Mouse (Mus musculus) lung, adult 10 weeks (tissue): ENCODE results near the gene H2-M10.4. TPM values are rescaled to one million over a fixed set of nuclear protein-coding genes. Genes with fewer than 3 reads are reported as not detected.

ENCODE experiments used
- polyA plus RNA-seq: library from polyadenylated mRNA; stranded (reverse); fragments of 350-450 nt; fragmentation: Illumina TruSeq; extraction: RNeasy Lipid Tissue Mini Kit (QIAGEN cat#74804); gene quantifications from one replicate; pipeline ENCODE4 v1.2.3, GENCODE M21; 2014; ENCODE audit warnings: low read depth, low replicate concordance; ENCODE audit not compliant: insufficient read depth

The H2-M10.4 gene
- polyA plus RNA-seq, result not detected

DNA sequence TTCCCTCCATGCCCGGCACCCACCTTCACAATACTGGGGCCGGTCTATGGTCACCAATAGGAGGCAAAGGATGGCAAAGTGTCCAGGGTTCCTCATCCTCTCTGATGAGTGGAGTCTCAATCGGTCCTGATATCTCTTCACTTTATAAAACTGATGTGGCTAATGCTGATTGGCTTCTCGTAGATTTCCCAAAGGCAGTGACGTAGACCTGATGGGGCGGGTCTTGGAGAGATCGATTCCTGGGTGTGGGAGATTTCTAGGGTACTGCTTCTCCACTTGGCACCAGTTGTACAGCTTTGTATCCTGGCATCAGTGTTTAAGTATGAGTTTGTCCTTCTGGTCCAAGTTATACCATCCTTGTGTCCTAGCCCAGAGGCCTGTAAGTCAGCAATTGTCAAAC lies at the start of gene H2-M10.4:
H2-M10.4 (minus strand) TSS at position 101 of the 400 bp plus-strand sequence.

Other genes with a start within 250 kb of the H2-M10.4 start
- gene Rpp21, start 204.3 kb downstream of the H2-M10.4 start, polyA plus RNA-seq, result 52.5 TPM
- 9.4 TPM for gene Trim39, start 190.1 kb downstream of the H2-M10.4 start, polyA plus RNA-seq
- gene H2-M10.2, start 175.8 kb downstream of the H2-M10.4 start, polyA plus RNA-seq, result not detected
- not detected for gene H2-M10.1, start 136.2 kb downstream of the H2-M10.4 start, polyA plus RNA-seq
- gene H2-M10.3, start 93.9 kb downstream of the H2-M10.4 start, polyA plus RNA-seq, result not detected
- gene H2-M11, start 84.7 kb upstream of the H2-M10.4 start, polyA plus RNA-seq, result not detected
- gene H2-M9, start 180.3 kb upstream of the H2-M10.4 start, polyA plus RNA-seq, result 0.73 TPM
- gene H2-M1, start 209.9 kb upstream of the H2-M10.4 start, polyA plus RNA-seq, result not detected